Mouse (Mus musculus): ENCODE measurements around the gene Sema4d.

- TF ChIP-seq CTCF (IDR thresholded peaks at IDR 0.05; ENCODE audit: low read depth) (no peak), EP300 (optimal IDR thresholded peaks at IDR 0.05) (no peak)
These were observed 82.8 kb downstream of the Sema4d start for GRCm38 (mm10) chr13:51710738-51711137.
